Mouse (Mus musculus) forebrain, embryonic 15.5 days (tissue): ENCODE measurements at regions not wholly inside any gene's neighbourhood (a gene's known extent, or its start where the extent isn't known, plus 50 kb on each side); places are given as distances from the start of the nearest gene placed in this dataset.

Experiments
- ATAC-seq: fragments of 200-750 bp; cut with Nextera tagmentation; replicated peaks from 2 replicates; pipeline ENCODE4 v1.8.0; 2017; ENCODE audit warnings: mild to moderate bottlenecking, moderate TSS enrichment, moderate library complexity
- H3K27ac ChIP-seq: fragments of 300-500 bp; sonication (generic); replicated peaks from 2 replicates; pipeline ENCODE4 v1.5.1; 2015; ENCODE audit warnings: mild to moderate bottlenecking, inconsistent platforms
- H3K27me3 ChIP-seq: fragments of 300-500 bp; sonication (generic); 2 replicates; pipeline ENCODE4 v1.6.1; 2015; ENCODE audit warnings: inconsistent platforms
- H3K36me3 ChIP-seq: fragments of 300-500 bp; sonication (generic); 2 replicates; pipeline ENCODE4 v1.6.1; 2015; ENCODE audit warnings: mild to moderate bottlenecking, inconsistent platforms
- H3K4me1 ChIP-seq: fragments of 300-500 bp; sonication (generic); 2 replicates; pipeline ENCODE4 v1.6.1; 2015; ENCODE audit warnings: inconsistent platforms
- H3K4me2 ChIP-seq: fragments of 300-500 bp; sonication (generic); replicated peaks from 2 replicates; pipeline ENCODE4 v1.6.1; 2015; ENCODE audit warnings: mild to moderate bottlenecking, inconsistent platforms
- H3K4me3 ChIP-seq: fragments of 300-500 bp; sonication (generic); 2 replicates; pipeline ENCODE4 v1.5.1; 2015; ENCODE audit warnings: mild to moderate bottlenecking, inconsistent platforms
- H3K9ac ChIP-seq: fragments of 300-500 bp; sonication (generic); replicated peaks from 2 replicates; pipeline ENCODE4 v1.6.1; 2015; ENCODE audit warnings: mild to moderate bottlenecking, inconsistent platforms
- H3K9me3 ChIP-seq: fragments of 300-500 bp; sonication (generic); 2 replicates; pipeline ENCODE4 v1.6.1; 2016; ENCODE audit warnings: inconsistent platforms
- WGBS: fragments of 180-500 bp; shearing (Covaris S2); methylation state at CpG from one replicate; pipeline ENCODE4 v1.1.7; 2015; ENCODE audit warnings: mixed read lengths; 5-methylcytosine and 5-hydroxymethylcytosine counted together

DNA sequence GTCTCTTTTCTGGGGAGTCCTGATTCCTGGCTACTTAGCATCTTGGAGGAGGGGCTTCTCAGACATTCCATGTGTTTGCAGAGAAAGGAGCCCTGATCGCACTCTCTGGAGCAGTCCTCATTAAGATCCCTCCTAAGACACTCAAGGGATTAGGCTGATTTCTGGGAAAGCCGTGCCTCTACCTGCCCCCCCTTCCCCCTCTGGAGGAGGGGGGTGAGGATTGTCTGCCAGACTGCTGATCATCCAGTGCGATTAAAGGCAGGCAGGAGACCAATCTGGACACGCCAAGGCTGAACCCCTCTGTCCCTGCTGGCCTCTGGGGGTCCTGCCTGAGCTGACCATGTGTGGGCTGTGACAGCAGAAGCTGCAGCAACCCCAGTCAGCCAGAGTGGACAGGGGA is 65.4 kb downstream of the Vegfa start:
- no peak overlapping the region for H3K9ac ChIP-seq
- no peaks in the 10 kb centered on the region for H3K9me3 ChIP-seq
- no peaks in the 10 kb centered on the region for H3K27me3 ChIP-seq
- H3K27ac ChIP-seq = no peak overlapping the region
- no peaks in the 10 kb centered on the region for H3K4me1 ChIP-seq
- H3K4me3 ChIP-seq = no peak overlapping the region
- no peaks in the 10 kb centered on the region for H3K36me3 ChIP-seq
- no peak overlapping the region for H3K4me2 ChIP-seq
- 4% methylated on average over 4 of the region's 4 CpGs for WGBS
- no peak for ATAC-seq

DNA sequence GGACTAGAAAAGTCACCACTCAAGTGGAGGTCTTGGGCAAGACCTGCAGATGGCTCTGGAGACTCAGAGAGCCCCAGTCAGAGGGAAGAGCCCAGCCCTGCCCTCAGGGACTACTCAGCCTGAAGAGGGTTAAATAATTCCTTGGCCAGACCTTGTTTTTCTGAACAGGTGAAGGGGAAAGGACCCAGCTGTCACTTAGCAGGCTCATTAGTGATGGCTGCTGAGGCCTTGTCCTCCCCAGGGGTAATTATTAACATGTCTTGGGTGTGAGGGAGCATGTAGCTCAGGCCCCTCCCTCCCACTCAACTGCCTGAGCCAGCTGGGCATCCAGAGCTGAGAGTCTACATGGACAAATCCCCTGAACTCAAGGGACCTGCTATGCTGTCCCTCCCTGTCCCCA is 68.1 kb downstream of the Vegfa start:
- Histone ChIP-seq H3K9ac (no peak overlapping the region), H3K36me3 (no peaks in the 10 kb centered on the region), H3K4me2 (no peak overlapping the region), H3K27me3 (no peaks in the 10 kb centered on the region), H3K27ac (no peak overlapping the region), H3K9me3 (no peaks in the 10 kb centered on the region), H3K4me3 (no peak overlapping the region), H3K4me1 (no peaks in the 10 kb centered on the region)
- no peak for ATAC-seq

DNA sequence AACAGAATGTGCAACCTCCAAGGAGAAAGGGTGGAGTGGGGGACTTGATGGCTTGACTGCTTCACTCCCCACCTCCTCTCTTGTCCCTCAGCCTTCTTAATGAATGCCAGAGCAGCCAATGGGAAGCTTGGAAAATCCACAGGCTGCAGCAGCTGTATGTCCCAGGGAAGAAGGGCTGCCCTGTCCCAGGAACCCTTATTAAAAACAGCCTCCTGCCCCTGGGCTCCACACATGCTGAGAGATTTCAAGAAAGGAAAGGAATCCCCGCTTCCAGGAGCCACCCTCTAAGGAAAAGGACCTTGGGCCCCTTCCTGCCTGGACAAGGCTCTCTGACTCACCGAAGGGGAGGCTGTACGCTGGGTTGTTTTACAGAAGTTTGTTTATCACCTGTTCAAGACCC is 68.8 kb downstream of the Vegfa start:
- no peaks in the 10 kb centered on the region for H3K27me3 ChIP-seq
- no peak for ATAC-seq
- no peak overlapping the region for H3K27ac ChIP-seq
- H3K4me3 ChIP-seq = no peak overlapping the region
- no peaks in the 10 kb centered on the region for H3K4me1 ChIP-seq
- 77% methylated on average over 3 of the region's 3 CpGs for WGBS
- no peak overlapping the region for H3K9ac ChIP-seq
- no peaks in the 10 kb centered on the region for H3K9me3 ChIP-seq
- no peak overlapping the region for H3K4me2 ChIP-seq
- H3K36me3 ChIP-seq = no peaks in the 10 kb centered on the region

DNA sequence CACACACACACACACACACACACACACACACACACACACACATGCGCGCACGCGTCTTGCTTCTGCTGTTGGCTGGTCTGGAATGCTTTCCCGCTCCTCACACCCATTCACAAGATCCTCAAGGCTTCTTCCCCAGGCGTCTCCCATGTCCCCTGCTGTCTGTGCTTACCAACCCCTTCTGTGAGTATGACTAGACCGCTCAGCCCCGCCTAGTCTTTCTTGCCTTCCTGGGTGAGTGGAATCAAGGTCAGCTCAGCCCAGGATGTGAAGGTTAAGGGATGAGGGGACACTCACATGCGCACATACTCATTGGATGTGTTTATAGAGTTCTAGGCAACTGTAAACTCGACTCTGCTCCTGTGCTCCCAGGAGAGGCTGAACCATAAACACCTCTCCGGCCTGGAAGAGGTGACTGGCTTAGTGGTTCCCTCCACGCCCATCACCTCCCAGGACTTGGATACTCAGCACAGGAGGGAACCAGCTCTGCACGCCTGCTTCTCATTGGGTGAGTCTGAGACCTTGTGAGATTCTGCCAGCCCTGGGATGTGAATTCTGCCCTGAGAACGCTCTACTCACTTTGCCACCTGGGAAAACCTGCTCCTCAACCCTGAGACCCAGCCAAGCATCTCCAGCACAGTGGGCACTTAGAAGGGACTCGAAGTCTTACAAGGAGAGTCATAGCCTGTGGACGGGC is 70.4 kb downstream of the Vegfa start:
- ATAC-seq = no peak
- no peak overlapping the region for H3K4me3 ChIP-seq
- no peak overlapping the region for H3K9ac ChIP-seq
- H3K9me3 ChIP-seq = no peaks in the 10 kb centered on the region
- 88% methylated on average over 16 of the region's 16 CpGs for WGBS
- no peaks in the 10 kb centered on the region for H3K4me1 ChIP-seq
- no peaks in the 10 kb centered on the region for H3K36me3 ChIP-seq
- H3K4me2 ChIP-seq = no peak overlapping the region
- H3K27me3 ChIP-seq = no peaks in the 10 kb centered on the region
- no peak overlapping the region for H3K27ac ChIP-seq

DNA sequence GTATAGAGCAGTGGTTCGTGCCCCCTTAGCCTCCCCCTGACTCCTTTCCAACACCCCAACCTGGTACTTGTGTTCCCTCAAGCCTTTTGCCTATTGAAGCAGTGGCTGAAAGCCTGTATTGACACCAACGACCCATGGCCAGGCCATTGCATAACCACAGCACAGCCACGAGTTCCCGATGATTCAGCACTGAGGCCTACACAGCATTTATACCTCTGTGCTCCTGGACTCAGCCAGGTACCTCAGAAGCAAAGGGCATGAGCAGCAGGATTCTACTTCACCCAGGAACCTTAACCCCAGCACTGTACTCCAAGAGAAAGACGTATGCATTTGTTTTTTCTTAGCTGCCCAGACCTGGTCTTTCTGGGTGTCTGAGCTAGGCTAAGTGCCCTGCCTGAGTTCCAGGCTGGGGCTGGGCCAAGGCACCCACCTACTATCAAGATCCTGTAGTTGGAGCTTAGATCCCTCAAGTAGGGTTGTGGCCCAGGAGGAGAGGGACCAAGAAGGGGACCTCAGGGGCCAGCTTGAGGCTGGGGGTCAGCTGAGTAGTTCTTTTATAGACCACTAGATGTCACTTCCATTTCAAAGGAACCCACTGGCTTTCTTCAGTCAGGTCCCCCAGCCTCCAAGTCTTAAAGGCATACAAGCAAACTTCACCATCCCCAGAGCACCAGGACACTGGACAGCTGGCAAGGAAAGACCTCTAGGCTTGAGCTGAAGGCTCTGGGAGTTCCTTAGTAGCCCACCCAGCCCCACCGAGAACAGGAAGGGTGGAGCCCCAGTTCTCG is 73.9 kb downstream of the Vegfa start:
- no peaks in the 10 kb centered on the region for H3K27me3 ChIP-seq
- no peaks in the 10 kb centered on the region for H3K9me3 ChIP-seq
- no peak overlapping the region for H3K9ac ChIP-seq
- no peak overlapping the region for H3K4me2 ChIP-seq
- 81% methylated on average over 7 of the region's 7 CpGs for WGBS
- no peaks in the 10 kb centered on the region for H3K36me3 ChIP-seq
- H3K4me3 ChIP-seq = no peak overlapping the region
- no peaks in the 10 kb centered on the region for H3K4me1 ChIP-seq
- H3K27ac ChIP-seq = no peak overlapping the region
- ATAC-seq = no peak

DNA sequence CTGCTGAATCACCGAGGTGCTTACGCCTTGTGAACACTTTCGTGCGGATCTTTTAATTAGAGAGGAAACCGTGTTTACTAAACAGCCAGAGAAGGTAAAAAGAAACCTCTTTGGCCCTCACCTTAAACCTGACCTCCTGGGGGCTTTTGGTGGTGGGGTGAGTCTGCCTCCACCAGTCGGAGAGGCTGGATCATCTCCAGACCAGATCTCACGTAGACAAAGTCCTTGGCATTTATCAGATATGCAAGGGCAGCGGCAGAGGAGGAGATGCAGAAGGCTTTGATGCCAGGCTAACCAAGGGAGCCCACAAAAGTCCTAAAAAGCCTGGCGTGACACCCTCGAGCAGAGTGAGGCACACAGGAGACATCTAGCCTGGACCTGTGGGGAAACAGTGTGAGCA is 76.7 kb downstream of the Vegfa start:
- no peaks in the 10 kb centered on the region for H3K36me3 ChIP-seq
- no peaks in the 10 kb centered on the region for H3K4me1 ChIP-seq
- no peaks in the 10 kb centered on the region for H3K9me3 ChIP-seq
- H3K4me2 ChIP-seq = no peak overlapping the region
- 40% methylated on average over 10 of the region's 10 CpGs for WGBS
- H3K4me3 ChIP-seq = no peak overlapping the region
- no peak overlapping the region for H3K27ac ChIP-seq
- no peaks in the 10 kb centered on the region for H3K27me3 ChIP-seq
- ATAC-seq = no peak
- no peak overlapping the region for H3K9ac ChIP-seq

DNA sequence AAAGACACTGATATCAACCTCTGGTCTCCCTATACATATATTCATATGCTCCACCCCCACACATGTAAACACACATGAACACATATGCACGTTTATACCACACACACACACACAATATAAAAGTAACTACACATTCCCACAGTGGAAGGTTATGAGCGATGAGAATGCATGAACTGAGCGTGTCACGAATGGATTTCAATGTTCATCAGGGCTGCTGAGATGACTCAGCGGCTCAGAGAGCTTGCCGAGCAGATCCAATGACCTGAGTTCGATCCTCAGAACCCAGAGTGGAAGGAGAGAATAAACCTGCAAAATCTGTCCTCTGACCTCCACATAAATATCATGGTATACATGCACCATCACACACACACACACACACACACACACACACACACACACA is 77.3 kb downstream of the Vegfa start:
- Histone ChIP-seq H3K27ac (no peak overlapping the region), H3K4me1 (no peaks in the 10 kb centered on the region), H3K9me3 (no peaks in the 10 kb centered on the region), H3K36me3 (no peaks in the 10 kb centered on the region), H3K27me3 (no peaks in the 10 kb centered on the region), H3K9ac (no peak overlapping the region), H3K4me2 (no peak overlapping the region), H3K4me3 (no peak overlapping the region)
- ATAC-seq = no peak
- 89% methylated on average over 7 of the region's 7 CpGs for WGBS

DNA sequence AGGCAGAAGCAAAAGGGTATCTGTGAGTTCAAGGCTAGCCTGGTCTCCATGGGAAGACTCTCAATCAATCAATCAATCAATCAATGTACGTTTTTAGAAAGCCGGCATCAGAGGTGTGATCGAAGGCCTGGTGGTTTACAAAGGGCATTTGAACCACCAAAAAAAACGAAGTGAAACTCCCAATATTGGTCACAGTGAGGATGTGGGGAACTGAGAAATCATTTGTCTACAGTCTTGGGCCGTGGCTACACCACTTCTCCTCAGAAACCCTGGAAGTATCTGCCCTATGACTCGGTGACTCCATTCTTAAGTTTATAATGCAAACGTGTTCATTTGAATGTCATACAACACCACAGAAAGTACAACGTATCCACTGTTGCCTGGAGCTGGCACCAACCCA is 78.6 kb downstream of the Vegfa start:
- WGBS = 86% methylated on average over 8 of the region's 8 CpGs
- H3K9me3 ChIP-seq = no peaks in the 10 kb centered on the region
- H3K4me1 ChIP-seq = no peaks in the 10 kb centered on the region
- H3K9ac ChIP-seq = no peak overlapping the region
- no peak overlapping the region for H3K4me3 ChIP-seq
- H3K4me2 ChIP-seq = no peak overlapping the region
- H3K36me3 ChIP-seq = no peaks in the 10 kb centered on the region
- no peak for ATAC-seq
- H3K27ac ChIP-seq = no peak overlapping the region
- H3K27me3 ChIP-seq = no peaks in the 10 kb centered on the region

DNA sequence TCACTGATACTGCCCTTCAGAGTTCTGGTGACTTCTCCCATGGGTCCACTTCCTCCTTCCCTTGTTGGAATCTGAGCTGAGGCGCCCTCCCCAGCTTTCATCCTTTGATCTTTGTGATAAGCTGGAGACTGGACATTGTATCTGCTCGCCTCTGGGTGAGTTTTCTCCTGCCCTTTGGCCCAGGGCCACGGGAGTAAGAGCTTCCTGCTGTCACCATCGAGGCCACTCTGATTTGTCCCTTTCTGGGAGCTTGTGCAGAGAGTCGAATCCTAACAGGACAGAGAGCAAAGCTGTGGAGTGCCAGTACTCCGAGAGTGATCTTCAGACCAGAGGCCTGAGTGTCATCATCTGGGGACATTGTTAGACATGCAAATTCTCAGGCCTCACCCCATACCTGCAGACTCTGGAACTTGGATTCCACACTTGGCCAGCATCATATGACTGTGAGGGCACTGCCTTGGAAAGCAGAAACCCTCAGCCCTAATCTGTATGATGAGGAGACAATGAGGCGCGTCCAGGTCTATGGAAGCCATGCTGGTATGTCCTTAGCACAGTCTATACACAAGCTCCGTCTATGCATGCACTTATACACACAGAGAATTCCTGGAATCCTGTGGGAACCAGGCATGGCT is 81.5 kb downstream of the Vegfa start:
- Histone ChIP-seq H3K4me1 (no peaks in the 10 kb centered on the region), H3K9ac (no peak overlapping the region), H3K36me3 (no peaks in the 10 kb centered on the region), H3K27me3 (no peaks in the 10 kb centered on the region), H3K4me2 (no peak overlapping the region), H3K4me3 (no peak overlapping the region), H3K9me3 (no peaks in the 10 kb centered on the region), H3K27ac (no peak overlapping the region)
- ATAC-seq = no peak
- WGBS = 59% methylated on average over 9 of the region's 9 CpGs

DNA sequence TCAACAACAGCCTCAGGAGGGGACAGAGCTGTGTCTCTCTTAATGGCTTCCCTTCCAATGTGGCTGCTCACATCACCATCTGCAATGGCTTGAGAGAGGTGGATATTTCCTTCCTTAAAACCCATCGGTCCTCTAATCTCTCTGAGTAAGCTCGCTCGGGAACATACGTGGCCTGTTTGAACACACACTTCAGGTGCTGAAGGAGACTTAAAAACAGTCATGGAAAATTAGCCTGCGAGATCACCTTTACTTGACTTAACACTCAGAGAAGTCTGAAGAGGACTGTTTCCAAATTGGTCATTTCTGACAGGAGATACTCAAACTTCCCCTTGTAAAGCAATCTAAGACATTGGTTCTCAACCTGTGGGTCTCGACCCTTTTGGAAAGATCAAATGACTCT is 83.0 kb downstream of the Vegfa start:
- no peaks in the 10 kb centered on the region for H3K4me1 ChIP-seq
- WGBS = 95% methylated on average over 6 of the region's 6 CpGs
- H3K27ac ChIP-seq = no peak overlapping the region
- H3K27me3 ChIP-seq = no peaks in the 10 kb centered on the region
- no peak for ATAC-seq
- no peak overlapping the region for H3K9ac ChIP-seq
- H3K4me3 ChIP-seq = no peak overlapping the region
- no peaks in the 10 kb centered on the region for H3K9me3 ChIP-seq
- H3K4me2 ChIP-seq = no peak overlapping the region
- H3K36me3 ChIP-seq = no peaks in the 10 kb centered on the region

DNA sequence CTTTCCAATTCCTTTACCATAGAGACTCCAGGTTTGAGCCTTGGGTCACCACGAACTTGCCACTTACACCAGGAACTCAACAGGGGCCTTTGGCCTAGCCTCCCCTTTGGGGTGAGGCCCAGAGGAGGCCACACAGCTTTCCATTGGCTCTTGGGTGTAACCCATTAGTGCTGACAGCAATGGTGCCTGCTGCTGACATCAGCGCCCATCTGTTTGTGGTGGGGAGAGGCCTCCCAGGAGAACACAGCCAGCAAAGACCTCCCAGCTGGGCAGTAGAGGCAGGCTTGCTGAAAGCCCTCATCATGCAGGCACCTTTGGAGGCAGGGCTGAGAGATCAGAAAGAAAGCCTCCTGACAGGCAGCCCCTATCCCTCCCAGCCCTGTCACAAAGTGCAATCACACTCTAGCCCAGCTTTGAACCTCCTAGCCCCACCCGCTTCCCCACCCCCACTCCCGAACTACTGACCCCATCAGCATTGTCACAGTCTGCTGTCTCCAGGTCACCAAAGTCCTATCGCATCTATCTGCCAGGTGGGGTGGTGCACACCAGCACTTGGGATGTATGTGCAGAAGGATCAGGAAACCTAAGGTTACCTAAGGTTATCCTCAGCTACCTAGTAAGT is 83.7 kb downstream of the Vegfa start:
- no peak overlapping the region for H3K4me3 ChIP-seq
- no peak for ATAC-seq

DNA sequence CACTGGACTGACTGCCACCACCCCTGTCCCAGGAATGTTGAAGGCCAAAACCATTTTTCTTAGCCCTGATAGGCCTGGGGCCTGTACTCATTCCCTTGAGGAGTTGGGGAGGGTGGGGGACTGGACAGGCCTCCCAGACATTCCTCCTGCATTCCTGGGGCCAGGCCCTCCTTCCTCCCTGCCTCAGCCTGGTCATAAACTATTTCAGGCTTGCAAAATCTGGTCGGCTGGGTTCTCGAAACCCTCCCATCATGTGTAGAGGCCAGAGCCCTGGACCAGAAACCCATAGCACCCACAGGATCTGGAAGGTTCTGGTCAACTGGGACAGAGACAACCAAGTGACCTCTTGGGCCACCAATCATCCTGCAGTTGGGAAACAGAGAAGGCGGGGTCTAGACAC is 87.2 kb downstream of the Vegfa start:
- no peak overlapping the region for H3K27ac ChIP-seq
- no peak overlapping the region for H3K4me3 ChIP-seq
- no peak overlapping the region for H3K9ac ChIP-seq
- ATAC-seq = no peak
- no peaks in the 10 kb centered on the region for H3K9me3 ChIP-seq
- 94% methylated on average over 3 of the region's 3 CpGs for WGBS
- no peaks in the 10 kb centered on the region for H3K27me3 ChIP-seq
- H3K4me1 ChIP-seq = no peaks in the 10 kb centered on the region
- H3K4me2 ChIP-seq = no peak overlapping the region
- no peaks in the 10 kb centered on the region for H3K36me3 ChIP-seq

More for the DNA sequence above, 83.7 kb downstream of the Vegfa start:
- H3K9me3 ChIP-seq = no peaks in the 10 kb centered on the region
- H3K9ac ChIP-seq = no peak overlapping the region
- H3K4me1 ChIP-seq = no peaks in the 10 kb centered on the region
- no peaks in the 10 kb centered on the region for H3K27me3 ChIP-seq
- H3K27ac ChIP-seq = no peak overlapping the region
- WGBS = 81% methylated on average over 5 of the region's 5 CpGs
- H3K36me3 ChIP-seq = no peaks in the 10 kb centered on the region
- no peak overlapping the region for H3K4me2 ChIP-seq
